Comparison of ENCODE assay signal across 9 mouse cellular contexts in genomic region chr9:97069466-97069865, GRCm38 (mm10). TPM values are rescaled to one million over a fixed set of nuclear protein-coding genes. Genes with fewer than 3 reads are reported as not detected.
DNase-seq lines count a peak whose midpoint lies in the region; ATAC-seq and TF ChIP-seq lines count a peak whose summit lies in the region.
"Had no signal": no experiment of that assay in that cellular context is flagged by ENCODE, and none has a peak within 500 bp of the region (broad histone marks: within the 10 kb centered on the region; RNA-seq: fewer than 3 reads in every experiment).

No protein-coding gene starts in this region.

- no peaks in the 10 kb centered on the region for H3K9me3 ChIP-seq in midbrain, embryonic 11.5 days (ENCODE audit: control insufficient read depth, low read length)
- no peaks in the 10 kb centered on the region for H3K9me3 ChIP-seq in midbrain, postnatal 0 days (ENCODE audit: low read length)
- H3K9me3 ChIP-seq: G1E had no signal

- H3K27ac ChIP-seq in midbrain, embryonic 11.5 days (ENCODE audit: low read depth, low read length) = no peak overlapping the region
- H3K27ac ChIP-seq in midbrain, postnatal 0 days (ENCODE audit: low read depth, low read length) = no peak overlapping the region

- TF ChIP-seq CTCF in midbrain, postnatal 0 days (IDR thresholded peaks at IDR 0.05) = no peak

- no peak overlapping the region for H3K9ac ChIP-seq in midbrain, embryonic 11.5 days (ENCODE audit: low read length)
- H3K9ac ChIP-seq in midbrain, postnatal 0 days (replicated peaks; ENCODE audit: low read length, poor library complexity, severe bottlenecking) = no peak overlapping the region

- no peak overlapping the region for H3K4me2 ChIP-seq in midbrain, embryonic 11.5 days
- H3K4me2 ChIP-seq in midbrain, postnatal 0 days (ENCODE audit: low read depth, low read length, poor library complexity, severe bottlenecking) = no peak overlapping the region

- no peak overlapping the region for H3K4me3 ChIP-seq in midbrain, embryonic 11.5 days (ENCODE audit: low read depth, low read length)
- no peak overlapping the region for H3K4me3 ChIP-seq in midbrain, postnatal 0 days (ENCODE audit: low read depth, low read length)

- DNase-seq in heart, adult 11 months = peak; percentile 66
- no peak for DNase-seq in heart, adult 9 months (ENCODE audit: low spot score in 2 of 2)
- DNase-seq in midbrain, embryonic 11.5 days (ENCODE audit: low spot score, missing footprints) = peak; percentile 56
- DNase-seq in midbrain, postnatal 0 days (ENCODE audit: low spot score) = no peak

- H3K4me1 ChIP-seq in midbrain, embryonic 11.5 days (ENCODE audit: control insufficient read depth, insufficient read depth, low read length) = peaks cover 6% of the 10 kb centered on the region
- H3K4me1 ChIP-seq in midbrain, postnatal 0 days (ENCODE audit: insufficient read depth, low read length) = no peaks in the 10 kb centered on the region

- WGBS in midbrain, embryonic 11.5 days = 93% methylated on average over 5 of the region's 5 CpGs
- 93% methylated on average over 5 of the region's 5 CpGs for WGBS in midbrain, postnatal 0 days

- ATAC-seq in midbrain, embryonic 11.5 days (ENCODE audit: low FRiP score) = no peak
- no peak for ATAC-seq in midbrain, postnatal 0 days (ENCODE audit: low FRiP score)

- H3K36me3 ChIP-seq in midbrain, embryonic 11.5 days (ENCODE audit: control insufficient read depth, insufficient read depth, low read length) = no peaks in the 10 kb centered on the region
- no peaks in the 10 kb centered on the region for H3K36me3 ChIP-seq in midbrain, postnatal 0 days (ENCODE audit: insufficient read depth, low read length)

- no peaks in the 10 kb centered on the region for H3K27me3 ChIP-seq in midbrain, embryonic 11.5 days (ENCODE audit: control insufficient read depth, insufficient read depth, low read length)
- H3K27me3 ChIP-seq in midbrain, postnatal 0 days (ENCODE audit: insufficient read depth, low read length) = no peaks in the 10 kb centered on the region
- H3K27me3 ChIP-seq: CH12.LX, Patski had no signal

RNA-seq across cellular contexts. Expression of gene Slc25a36, which starts 41.5 kb away (rescaled TPM):
- 81.4 and 87.4 TPM in 2 replicates for polyA plus RNA-seq in midbrain, embryonic 11.5 days (2014; fragmentation: Nextera tagmentation; extraction: Ambion mirVana)
- 91.0 and 164 TPM in 2 replicates for total RNA-seq in midbrain, postnatal 0 days (2014; rRNA removed)
- 62.9 and 65.1 TPM in 2 replicates for polyA plus RNA-seq in midbrain, postnatal 0 days (2015; fragmentation: Nextera tagmentation; extraction: Ambion mirVana)

RNA-seq across cellular contexts. Expression of gene Spsb4, which starts 50.8 kb away (rescaled TPM):
- polyA plus RNA-seq in midbrain, embryonic 11.5 days (2014; fragmentation: Nextera tagmentation; extraction: Ambion mirVana) = 107 and 115 TPM in 2 replicates
- 37.7 and 38.9 TPM in 2 replicates for total RNA-seq in midbrain, postnatal 0 days (2014; rRNA removed)
- 21.2 and 24.1 TPM in 2 replicates for polyA plus RNA-seq in midbrain, postnatal 0 days (2015; fragmentation: Nextera tagmentation; extraction: Ambion mirVana)
- total RNA-seq: CH12.LX, G1E, MEL had no signal
- polyA plus RNA-seq: CD4-positive, CD25-positive, alpha-beta regulatory T cell, adult 4 months; G1E had no signal

Comparison
In these comparisons a context has a peak if more than half of its experiments do, and no peak if none do; other contexts are left out.
1. DNase-seq: peak in heart, adult 11 months (single experiment) and midbrain, embryonic 11.5 days (single experiment); none in heart, adult 9 months (0 of 2) and midbrain, postnatal 0 days (single experiment).